Mouse (Mus musculus) embryo, embryonic 9.5 days (tissue): ENCODE data around the gene Rpl41.
A peak's percentile ranks its signal among the peaks of the same experiment; 100 is the strongest.

ENCODE experiments used
- DNase-seq: peaks from one replicate; pipeline ENCODE4 v3.0.0-alpha.2; 2017; ENCODE audit errors: extremely low spot score

Gene Rpl41

GRCm38 (mm10) chr10:128548947-128549681, at the start of gene Rpl41:
Gene Rpl41, minus strand, starts transcription at chr10:128549305.
- DNase-seq = peak; percentile 93

DNA sequence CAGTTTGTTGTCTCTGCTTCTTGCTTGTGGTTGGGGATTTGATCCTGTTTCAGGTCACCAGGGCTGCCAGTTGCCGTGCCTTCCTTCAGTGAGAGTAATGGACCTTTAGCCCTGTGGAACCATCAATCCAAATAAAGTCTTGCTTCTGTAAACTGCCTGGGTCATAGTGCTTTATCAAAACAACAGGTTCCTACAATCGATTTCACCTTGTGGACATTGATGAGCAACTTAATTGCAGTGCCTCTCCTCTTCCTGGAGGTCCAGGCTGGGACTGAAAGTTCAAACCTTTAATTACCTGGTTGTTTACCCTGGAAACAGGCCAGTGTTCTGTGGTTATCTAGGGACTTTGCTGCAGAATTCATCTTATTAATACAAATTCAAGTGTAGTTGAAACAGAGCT, 49.4 kb upstream of the Rpl41 start:
- DNase-seq = no peak

DNA sequence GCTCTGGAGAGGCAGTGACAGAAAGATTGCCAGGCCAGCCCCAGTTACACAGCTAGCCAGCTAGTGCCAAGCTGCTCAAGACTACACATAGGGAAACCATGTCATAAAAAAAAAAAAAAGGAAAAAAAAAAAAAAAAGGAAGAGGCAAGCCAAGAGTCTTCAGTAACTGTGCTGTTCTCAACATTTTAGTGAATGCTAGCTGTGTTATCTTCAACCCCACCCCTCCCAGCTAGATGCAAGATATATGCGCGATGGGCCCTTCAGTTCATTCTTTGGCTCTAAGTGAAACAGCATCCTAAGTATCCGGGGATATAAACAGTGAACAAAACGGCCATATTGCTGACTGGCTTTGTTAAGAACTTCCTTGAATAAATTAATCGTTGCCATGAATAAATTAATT, 43.7 kb upstream of the Rpl41 start:
- DNase-seq = no peak

GRCm38 (mm10) chr10:128591436-128591835, 42.3 kb upstream of the Rpl41 start:
- DNase-seq = no peak

DNA sequence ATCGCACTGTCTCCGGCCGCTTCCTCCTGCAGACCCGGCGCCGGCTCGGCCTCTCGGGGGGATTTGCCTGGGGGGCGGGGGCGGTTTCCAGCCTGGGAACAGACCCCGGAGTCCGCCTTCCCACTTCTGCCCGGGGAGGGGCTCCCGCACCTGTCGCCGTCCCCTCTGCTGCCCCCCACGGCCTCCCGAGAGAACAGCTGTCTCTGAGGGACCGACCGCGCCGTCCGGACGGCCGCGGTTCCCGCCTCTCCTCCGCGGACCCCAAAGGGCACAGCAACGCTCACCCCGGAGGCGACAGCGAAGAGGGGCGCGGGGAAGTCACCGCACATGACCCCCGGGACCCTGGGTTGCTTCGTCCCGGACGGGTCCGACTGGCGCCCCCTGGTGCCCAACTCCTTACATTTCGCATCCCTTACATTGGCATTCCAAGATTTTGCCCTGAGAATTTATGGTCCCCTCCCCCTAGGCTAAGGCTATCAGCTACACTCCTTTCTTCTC, 41.1 kb upstream of the Rpl41 start:
- DNase-seq = peak; percentile 81

DNA sequence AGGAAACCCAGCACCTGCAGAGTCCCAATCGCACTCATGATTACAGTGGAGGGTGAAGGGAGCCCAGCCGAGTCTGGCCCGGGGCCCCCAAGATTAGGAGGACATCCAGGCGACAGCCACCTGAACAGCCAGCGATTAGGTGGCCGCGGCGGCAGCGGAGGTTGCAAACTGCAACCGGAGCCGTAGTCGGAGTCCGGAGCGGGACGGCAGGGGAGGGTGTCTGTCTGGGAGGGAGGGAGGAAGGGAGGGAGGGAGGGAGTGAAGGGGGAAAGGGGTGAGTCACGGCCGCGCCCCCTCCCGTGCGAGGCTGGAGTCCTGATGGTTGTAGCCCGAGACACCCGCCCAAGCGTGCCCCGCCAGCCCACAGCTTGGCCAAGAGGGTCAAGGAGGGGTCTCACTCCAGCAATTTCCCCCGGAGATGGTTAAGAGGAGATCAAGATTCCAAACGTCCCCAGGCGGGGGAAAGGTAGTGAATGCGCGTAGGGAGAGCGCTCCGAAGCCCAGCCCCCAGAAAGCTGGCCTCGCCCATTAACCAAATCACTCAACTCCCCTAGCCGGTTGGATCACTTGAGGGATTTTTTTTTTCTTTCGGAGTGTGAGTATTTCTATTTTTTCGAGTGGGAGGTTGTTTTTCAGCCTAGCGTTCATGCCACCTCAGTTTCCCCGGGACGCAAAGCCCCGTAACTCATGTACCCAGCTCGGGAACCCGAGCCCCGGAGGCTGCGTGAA, 40.5 kb upstream of the Rpl41 start, which contains the start of gene Erbb3:
TSS of gene Erbb3 (minus strand) at position 189 of the 729 bp plus-strand sequence.
- peak; percentile 70 for DNase-seq

DNA sequence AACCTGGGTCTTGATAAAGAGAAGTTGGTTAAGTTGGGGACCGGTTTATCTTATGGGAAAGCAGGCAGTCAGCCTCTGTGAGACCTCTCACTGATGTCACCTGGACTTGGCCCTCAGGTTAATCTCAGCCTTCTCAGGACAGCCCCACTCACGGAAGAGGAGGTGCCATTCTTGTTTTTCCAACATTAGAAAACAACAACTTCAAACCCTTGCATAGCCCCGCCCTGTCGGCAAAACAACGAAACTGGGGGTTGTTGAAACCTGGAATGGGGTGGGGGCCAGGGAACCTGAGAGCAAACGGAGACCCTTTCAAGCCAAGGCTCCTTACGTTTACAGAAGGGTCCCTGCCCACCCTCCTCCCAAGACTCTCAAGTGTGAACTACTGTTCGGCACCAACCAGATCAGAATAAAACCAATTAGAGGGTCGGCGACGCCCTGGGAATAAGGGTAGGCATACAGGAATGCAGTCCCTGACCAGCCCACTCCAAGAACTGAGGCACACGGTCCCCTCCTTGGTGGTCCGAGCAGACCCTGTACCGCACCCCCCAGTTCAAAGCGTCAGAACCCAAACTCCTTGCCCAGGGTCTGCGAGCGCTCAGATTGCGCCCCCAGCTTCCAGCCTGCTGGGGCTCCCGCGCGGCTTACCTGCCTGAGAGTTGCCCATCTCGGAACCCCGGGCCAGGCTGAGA, 39.8 kb upstream of the Rpl41 start:
- DNase-seq = peak; percentile 15

DNA sequence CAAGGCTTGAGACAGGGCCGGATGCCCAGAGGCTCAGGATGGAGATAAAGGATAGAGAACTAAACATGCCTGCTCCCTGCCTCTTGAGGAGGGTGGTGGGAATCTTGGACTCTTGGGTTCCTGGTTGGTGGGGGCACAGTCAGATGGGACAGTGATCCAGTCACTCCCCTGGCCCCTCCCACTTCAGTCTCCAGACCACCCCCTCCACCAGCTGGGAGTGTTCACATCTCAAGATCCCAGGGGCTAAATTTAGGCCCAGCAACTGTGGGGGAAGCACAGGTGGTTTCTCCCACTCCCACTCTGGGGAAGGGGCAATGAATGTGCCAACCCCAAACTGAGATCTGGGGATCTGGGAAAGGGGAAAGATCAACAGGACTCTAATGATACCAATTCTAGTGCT, 39.0 kb upstream of the Rpl41 start:
- DNase-seq = no peak

GRCm38 (mm10) chr10:128587697-128588096, 38.6 kb upstream of the Rpl41 start:
- no peak for DNase-seq

- DNase-seq = no peak
Measured at GRCm38 (mm10) chr10:128587120-128587519, 38.0 kb upstream of the Rpl41 start.

- DNase-seq = no peak
Measured at GRCm38 (mm10) chr10:128586546-128586945, 37.4 kb upstream of the Rpl41 start.

DNA sequence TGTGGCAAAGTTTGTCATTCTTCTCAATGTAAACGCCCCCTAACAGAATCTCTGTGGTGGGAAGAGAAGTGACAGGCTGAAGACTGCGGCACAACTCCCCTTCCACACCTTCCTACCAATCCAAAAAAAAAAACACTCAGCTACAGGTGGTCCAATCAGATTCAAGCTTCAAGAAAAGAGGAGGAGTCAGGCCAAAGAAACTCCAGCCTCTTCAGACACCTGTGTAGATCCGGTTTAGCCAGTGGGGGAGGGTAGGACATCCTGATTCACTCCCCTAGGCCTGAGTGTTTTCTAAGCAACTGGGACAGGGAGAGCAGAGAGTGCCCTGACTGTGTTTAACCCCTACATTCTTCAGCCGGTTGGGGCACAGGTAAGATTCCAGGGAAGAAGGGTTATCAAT, 35.3 kb upstream of the Rpl41 start:
- DNase-seq = peak; percentile 14

- no peak for DNase-seq
Measured at GRCm38 (mm10) chr10:128583644-128584043, 34.5 kb upstream of the Rpl41 start.

DNA sequence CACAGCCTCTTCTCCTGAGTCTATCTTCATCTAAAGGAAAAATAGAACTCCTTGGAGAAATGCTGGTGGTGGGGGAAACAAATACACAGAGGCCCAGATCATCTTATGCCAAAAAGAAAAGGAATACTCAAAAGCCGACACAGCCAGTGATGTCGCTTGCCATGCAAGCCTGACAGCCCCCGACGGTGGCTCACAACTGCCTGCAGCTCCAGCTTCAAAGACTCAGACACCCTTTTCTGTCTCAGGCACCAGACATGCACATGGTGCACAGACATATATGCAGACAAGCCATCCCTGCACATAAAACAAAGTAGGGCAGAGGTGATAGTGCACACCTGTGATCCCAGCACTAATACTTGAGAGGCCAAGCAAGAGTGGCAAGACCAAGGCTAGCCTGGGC, 30.6 kb upstream of the Rpl41 start:
- DNase-seq = no peak

DNA sequence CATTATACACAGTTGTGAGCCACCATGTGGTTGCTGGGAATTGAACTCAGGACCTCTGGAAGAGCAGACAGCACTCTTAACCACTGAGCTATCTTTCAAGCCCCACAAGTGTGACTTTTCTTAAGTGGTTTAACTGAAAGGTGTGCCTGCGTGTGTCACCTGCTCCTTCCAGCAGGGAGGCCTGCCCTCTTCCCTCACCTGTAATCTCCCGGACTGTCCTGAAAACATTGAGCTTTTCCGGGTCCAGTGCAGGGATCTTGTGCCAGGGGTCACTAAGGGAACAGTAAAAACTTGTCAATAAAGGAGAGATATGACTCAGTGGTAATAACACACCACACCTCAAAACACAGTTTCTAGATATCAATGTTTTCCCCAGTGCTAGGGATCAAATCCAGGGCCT, 30.2 kb upstream of the Rpl41 start:
- DNase-seq = no peak

DNA sequence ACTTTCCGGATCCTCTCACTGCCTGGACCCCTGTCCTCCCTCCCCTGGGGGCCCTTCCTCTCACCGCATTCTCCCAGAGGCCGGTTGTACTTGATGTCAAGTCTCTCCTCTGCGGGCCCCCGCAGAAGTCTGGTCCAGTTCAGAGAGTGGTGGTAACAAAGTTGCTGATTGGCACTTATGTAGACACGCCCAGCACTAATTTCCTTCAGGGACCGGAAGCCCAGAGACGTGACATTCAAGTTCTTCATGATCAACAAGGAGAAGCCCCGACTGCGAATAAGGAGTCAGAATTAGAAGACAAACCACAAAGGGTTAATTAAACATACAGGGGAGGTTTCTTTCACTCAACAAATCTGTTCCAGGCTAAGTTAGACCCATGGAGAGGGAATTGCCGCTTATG, 29.2 kb upstream of the Rpl41 start:
- DNase-seq = no peak

GRCm38 (mm10) chr10:128575063-128575462, 26.0 kb upstream of the Rpl41 start:
- no peak for DNase-seq

GRCm38 (mm10) chr10:128565788-128566531, 16.9 kb upstream of the Rpl41 start, which contains the start of gene Pa2g4:
Gene Pa2g4, minus strand, starts transcription at chr10:128565987.
- peak; percentile 100 for DNase-seq

GRCm38 (mm10) chr10:128565206-128565787, 16.2 kb upstream of the Rpl41 start:
- DNase-seq = peak; percentile 61

GRCm38 (mm10) chr10:128563544-128563943, 14.4 kb upstream of the Rpl41 start:
- no peak for DNase-seq

DNA sequence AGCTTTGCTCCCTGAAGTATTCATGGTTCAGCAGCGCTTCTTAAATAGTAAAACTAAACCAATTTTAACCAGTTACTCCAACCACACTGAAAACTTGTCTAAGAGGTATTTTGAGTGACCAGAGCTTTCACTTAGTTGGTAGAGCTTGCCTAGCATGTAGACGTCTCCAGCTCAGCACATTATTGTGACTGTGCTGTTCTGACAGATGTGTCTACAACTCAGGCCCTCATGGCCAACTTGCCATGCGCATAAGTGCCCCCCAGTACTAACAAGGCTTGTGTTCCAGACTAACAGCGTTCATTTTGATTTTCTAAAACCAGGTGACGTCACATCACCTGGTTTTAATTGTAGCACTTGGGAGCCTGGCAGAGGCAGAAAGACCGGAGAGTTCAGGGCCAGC, 7.9 kb upstream of the Rpl41 start:
- no peak for DNase-seq
